In genomic region chr10:79925785-79926490, GRCm38 (mm10) we compare ENCODE assay signal across 8 mouse cellular contexts. TPM values are rescaled to one million over a fixed set of nuclear protein-coding genes. Genes with fewer than 3 reads are reported as not detected.
A peak's percentile ranks its signal among the peaks of the same experiment; 100 is the strongest.
DNase-seq lines count a peak whose midpoint lies in the region; ATAC-seq and TF ChIP-seq lines count a peak whose summit lies in the region.

No protein-coding gene starts in this region.

- H3K4me1 ChIP-seq in liver, adult 2 months (ENCODE audit: control insufficient read depth, insufficient read depth, low read length) = peaks cover 8% of the 10 kb centered on the region
- H3K4me1 ChIP-seq in hindbrain, embryonic 12.5 days = peaks cover 46% of the 10 kb centered on the region
- H3K4me1 ChIP-seq in midbrain, embryonic 14.5 days (ENCODE audit: control insufficient read depth, insufficient read depth, low read length) = peaks cover 21% of the 10 kb centered on the region

- H3K79me2 ChIP-seq in liver, adult 2 months (ENCODE audit: control insufficient read depth, insufficient read depth, low read length) = no peaks in the 10 kb centered on the region

- peak overlapping the region; percentile 84 for H3K4me2 ChIP-seq in hindbrain, embryonic 12.5 days (replicated peaks)
- peak overlapping the region; percentile 88 for H3K4me2 ChIP-seq in midbrain, embryonic 14.5 days (ENCODE audit: low read length)

- peak; percentile 4 for ATAC-seq in activated CD4-positive, CD25-positive, alpha-beta regulatory T cell, adult 4 months
- no peak for ATAC-seq in hindbrain, embryonic 12.5 days (ENCODE audit: low FRiP score)
- ATAC-seq in midbrain, embryonic 14.5 days (ENCODE audit: low FRiP score, low TSS enrichment) = no peak

- peak overlapping the region; percentile 88 for H3K4me3 ChIP-seq in liver, adult 2 months (ENCODE audit: insufficient read depth, low read depth, low read length)
- peak overlapping the region; percentile 89 for H3K4me3 ChIP-seq in hindbrain, embryonic 12.5 days
- peak overlapping the region; percentile 87 for H3K4me3 ChIP-seq in midbrain, embryonic 14.5 days (replicated peaks; ENCODE audit: low read depth, low read length)

- WGBS in liver, adult 2 months = 31% methylated on average over 14 of the region's 15 CpGs
- 11% methylated on average over 15 of the region's 15 CpGs for WGBS in hindbrain, embryonic 12.5 days
- WGBS in midbrain, embryonic 14.5 days = 12% methylated on average over 15 of the region's 15 CpGs

- DNase-seq in liver, adult 2 months (ENCODE audit: extremely low read depth, low read depth, low spot score) = no peak
- no peak for DNase-seq in liver
- DNase-seq in midbrain, embryonic 14.5 days = no peak
- no peak for DNase-seq in urinary bladder, postnatal 36 days (ENCODE audit: low spot score in 2 of 2)
- no peak for DNase-seq in embryo, embryonic 9.5 days (ENCODE audit: extremely low spot score)
- DNase-seq in left cerebral cortex, adult 8-10 months (ENCODE audit: low spot score in 2 of 2) = no peak

- peak overlapping the region; percentile 75 for H3K9ac ChIP-seq in liver, adult 2 months (ENCODE audit: low read depth, low read length)
- peak overlapping the region; percentile 95 for H3K9ac ChIP-seq in hindbrain, embryonic 12.5 days
- H3K9ac ChIP-seq in midbrain, embryonic 14.5 days (replicated peaks; ENCODE audit: low read length) = peak overlapping the region; percentile 77

- H3K36me3 ChIP-seq in liver, adult 2 months (ENCODE audit: control insufficient read depth, insufficient read depth, low read length) = no peaks in the 10 kb centered on the region
- peaks cover 2% of the 10 kb centered on the region for H3K36me3 ChIP-seq in hindbrain, embryonic 12.5 days
- H3K36me3 ChIP-seq in midbrain, embryonic 14.5 days (ENCODE audit: control insufficient read depth, insufficient read depth, low read length) = 0 out of 2 replicates have a peak, but pooled peaks cover 4% of the 10 kb centered on the region

- H3K9me3 ChIP-seq in hindbrain, embryonic 12.5 days (replicated peaks) = no peaks in the 10 kb centered on the region
- no peaks in the 10 kb centered on the region for H3K9me3 ChIP-seq in midbrain, embryonic 14.5 days (ENCODE audit: control insufficient read depth, low read length)

- TF ChIP-seq POLR2A in liver, adult 2 months (IDR thresholded peaks at IDR 0.05; ENCODE audit: extremely low read depth, insufficient read depth, low read length) = no peak

- H3K27me3 ChIP-seq in liver, adult 2 months (ENCODE audit: control insufficient read depth, insufficient read depth, low read length) = peaks cover 3% of the 10 kb centered on the region
- peaks cover 33% of the 10 kb centered on the region for H3K27me3 ChIP-seq in hindbrain, embryonic 12.5 days
- peaks cover 30% of the 10 kb centered on the region for H3K27me3 ChIP-seq in midbrain, embryonic 14.5 days (ENCODE audit: control insufficient read depth, insufficient read depth, low read length)

- TF ChIP-seq CTCF in liver, adult 2 months (IDR thresholded peaks at IDR 0.05; ENCODE audit: low read depth, low read length) = no peak

- no peak overlapping the region for H3K27ac ChIP-seq in liver, adult 2 months (replicated peaks; ENCODE audit: insufficient read depth, low read depth, low read length)
- no peak overlapping the region for H3K27ac ChIP-seq in hindbrain, embryonic 12.5 days
- 0 out of 2 replicates have a peak overlapping the region, but pooled peaks have one; percentile 9 for H3K27ac ChIP-seq in midbrain, embryonic 14.5 days (replicated peaks; ENCODE audit: low read depth, low read length)

RNA-seq across cellular contexts. Expression of gene Arid3a, which starts 0.9 kb away (rescaled TPM):
- 0.37 and 0.74 TPM in 2 replicates for total RNA-seq in liver, adult 2 months (2014; rRNA removed)
- polyA plus RNA-seq in liver, adult 2 months (2012; rRNA removed) = 0.69 and 1.7 TPM in 2 replicates
- 1 to 10 TPM; 2.1 to 2.5 TPM for polyA plus RNA-seq in activated CD4-positive, CD25-positive, alpha-beta regulatory T cell, adult 4 months (2017; shearing (Covaris generic))
- polyA plus RNA-seq in hindbrain, embryonic 12.5 days (2016; fragmentation: Nextera tagmentation; extraction: Ambion mirVana) = 4.7 and 5.3 TPM in 2 replicates
- 2.4 and 4.0 TPM in 2 replicates for polyA plus RNA-seq in midbrain, embryonic 14.5 days (2014; fragmentation: Nextera tagmentation; extraction: Ambion mirVana)
- 1 to 10 TPM; 5.0 to 7.8 (median 7.5) TPM for total RNA-seq in left cerebral cortex, adult 8-10 months (2022)

RNA-seq across cellular contexts. Expression of gene R3hdm4, which starts 4.9 kb away (rescaled TPM):
- total RNA-seq in liver, adult 2 months (2014; rRNA removed) = 12.4 and 15.5 TPM in 2 replicates
- polyA plus RNA-seq in liver, adult 2 months (2012; rRNA removed) = 78.8 and 80.0 TPM in 2 replicates
- polyA plus RNA-seq in activated CD4-positive, CD25-positive, alpha-beta regulatory T cell, adult 4 months (2017; shearing (Covaris generic)) = 100 to 1,000 TPM in 1 of 2 experiments, 10 to 100 TPM in 1; 92.3 to 122 TPM
- polyA plus RNA-seq in hindbrain, embryonic 12.5 days (2016; fragmentation: Nextera tagmentation; extraction: Ambion mirVana) = 173 and 184 TPM in 2 replicates
- 220 and 229 TPM in 2 replicates for polyA plus RNA-seq in midbrain, embryonic 14.5 days (2014; fragmentation: Nextera tagmentation; extraction: Ambion mirVana)
- total RNA-seq in left cerebral cortex, adult 8-10 months (2022) = 100 to 1,000 TPM; 312 to 357 (median 346) TPM

RNA-seq across cellular contexts. Expression of gene Kiss1r, which starts 9.2 kb away (rescaled TPM):
- total RNA-seq in liver, adult 2 months (2014; rRNA removed) = 0.18 and 0.60 TPM in 2 replicates
- 1.5 and 1.9 TPM in 2 replicates for polyA plus RNA-seq in liver, adult 2 months (2012; rRNA removed)
- under 1 TPM in 1 of 2 experiments, not detected in 1; 0.22 TPM for polyA plus RNA-seq in activated CD4-positive, CD25-positive, alpha-beta regulatory T cell, adult 4 months (2017; shearing (Covaris generic))
- polyA plus RNA-seq in hindbrain, embryonic 12.5 days (2016; fragmentation: Nextera tagmentation; extraction: Ambion mirVana) = 1.2 and 1.6 TPM in 2 replicates
- 2.4 and 2.9 TPM in 2 replicates for polyA plus RNA-seq in midbrain, embryonic 14.5 days (2014; fragmentation: Nextera tagmentation; extraction: Ambion mirVana)
- total RNA-seq in left cerebral cortex, adult 8-10 months (2022) = 1 to 10 TPM; 5.8 to 8.3 (median 6.4) TPM

RNA-seq across cellular contexts. Expression of gene Gm26602, which starts 15.3 kb away (rescaled TPM):
- total RNA-seq in liver, adult 2 months (2014; rRNA removed) = not detected in 2 replicates
- polyA plus RNA-seq in liver, adult 2 months (2012; rRNA removed) = not detected in 2 replicates
- polyA plus RNA-seq in activated CD4-positive, CD25-positive, alpha-beta regulatory T cell, adult 4 months (2017; shearing (Covaris generic)) = not detected
- polyA plus RNA-seq in hindbrain, embryonic 12.5 days (2016; fragmentation: Nextera tagmentation; extraction: Ambion mirVana) = 25.5 and 54.9 TPM in 2 replicates
- 3.5 and 8.6 TPM in 2 replicates for polyA plus RNA-seq in midbrain, embryonic 14.5 days (2014; fragmentation: Nextera tagmentation; extraction: Ambion mirVana)
- total RNA-seq in left cerebral cortex, adult 8-10 months (2022) = not detected

RNA-seq across cellular contexts. Expression of gene Med16, which starts 17.2 kb away (rescaled TPM):
- total RNA-seq in liver, adult 2 months (2014; rRNA removed) = 5.9 and 8.2 TPM in 2 replicates
- 29.9 and 30.6 TPM in 2 replicates for polyA plus RNA-seq in liver, adult 2 months (2012; rRNA removed)
- 10 to 100 TPM in 1 of 2 experiments, 1 to 10 TPM in 1; 6.7 to 10.5 TPM for polyA plus RNA-seq in activated CD4-positive, CD25-positive, alpha-beta regulatory T cell, adult 4 months (2017; shearing (Covaris generic))
- 63.3 and 70.0 TPM in 2 replicates for polyA plus RNA-seq in hindbrain, embryonic 12.5 days (2016; fragmentation: Nextera tagmentation; extraction: Ambion mirVana)
- 57.2 and 58.8 TPM in 2 replicates for polyA plus RNA-seq in midbrain, embryonic 14.5 days (2014; fragmentation: Nextera tagmentation; extraction: Ambion mirVana)
- 10 to 100 TPM; 51.9 to 68.0 (median 61.4) TPM for total RNA-seq in left cerebral cortex, adult 8-10 months (2022)
